Mouse (Mus musculus): ENCODE measurements around the gene Abhd17b. TPM values are rescaled to one million over a fixed set of nuclear protein-coding genes. Genes with fewer than 3 reads are reported as not detected.
"Not testable (repeated sequence)": the region's sequence is repeated elsewhere in the genome, so short reads cannot be mapped to it uniquely, and the experiment has no call there.

Gene Abhd17b
- polyA plus RNA-seq, 1 experiment from 2014 or later: 18.0 TPM

DNA sequence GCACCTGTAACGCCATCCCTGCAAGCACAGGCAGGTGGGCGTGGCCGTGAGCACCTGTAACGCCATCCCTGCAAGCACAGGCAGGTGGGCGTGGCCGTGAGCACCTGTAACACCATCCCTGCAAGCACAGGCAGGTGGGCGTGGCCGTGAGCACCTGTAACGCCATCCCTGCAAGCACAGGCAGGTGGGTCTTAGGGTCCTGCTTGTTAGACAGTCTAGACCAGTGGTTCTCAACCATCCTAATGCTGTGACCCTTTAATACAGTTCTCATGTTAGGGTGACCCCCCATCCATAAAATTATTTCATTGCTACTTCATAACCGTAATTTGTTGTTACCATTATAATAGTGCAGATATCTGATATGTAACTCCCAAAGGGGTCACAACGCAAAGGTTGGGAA lies 24.5 kb upstream of the Abhd17b start:
- H3K27me3 ChIP-seq (replicated peaks); H3K36me3 ChIP-seq; H3K4me2 ChIP-seq; H3K9ac ChIP-seq; ATAC-seq (ENCODE audit: extremely low read depth, insufficient number of reproducible peaks, low FRiP score, low TSS enrichment); H3K27ac ChIP-seq (replicated peaks); H3K9me3 ChIP-seq; H3K4me3 ChIP-seq: not testable (repeated sequence)
- WGBS: 46% methylated on average over 11 of the region's 11 CpGs
- H3K4me1 ChIP-seq: peaks cover 13% of the 10 kb centered on the region

GRCm38 (mm10) chr19:21629030-21629429 lies 24.0 kb upstream of the Abhd17b start:
- H3K36me3 ChIP-seq: no peaks in the 10 kb centered on the region
- H3K4me2 ChIP-seq: no peak overlapping the region
- H3K27me3 ChIP-seq (replicated peaks): no peaks in the 10 kb centered on the region
- H3K4me1 ChIP-seq: peaks cover 13% of the 10 kb centered on the region
- no peaks in the 10 kb centered on the region for H3K9me3 ChIP-seq
- WGBS: 88% methylated on average over 1 of the region's 1 CpGs
- ATAC-seq (ENCODE audit: extremely low read depth, insufficient number of reproducible peaks, low FRiP score, low TSS enrichment): no peak
- H3K4me3 ChIP-seq: no peak overlapping the region
- H3K27ac ChIP-seq (replicated peaks): no peak overlapping the region
- no peak overlapping the region for H3K9ac ChIP-seq

DNA sequence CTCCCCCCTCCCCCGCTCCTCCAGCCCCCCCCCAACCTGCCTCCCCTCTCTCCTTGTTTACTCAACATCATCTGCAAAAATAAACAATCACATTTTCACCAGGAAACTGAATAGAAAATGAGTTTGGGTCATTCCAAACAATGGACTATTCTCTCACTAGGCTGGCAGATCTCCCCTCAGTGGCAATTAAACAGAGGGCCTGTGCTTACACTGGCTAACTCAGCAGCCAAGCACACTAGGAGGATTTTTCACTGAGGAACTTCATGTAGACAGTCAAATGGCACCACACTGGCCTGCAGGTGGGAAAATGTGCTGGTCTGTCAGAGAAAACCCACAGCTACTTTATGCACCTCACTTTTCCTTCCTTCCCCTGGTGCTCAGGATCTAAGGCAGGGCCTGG lies 23.5 kb upstream of the Abhd17b start:
- no peak overlapping the region for H3K4me3 ChIP-seq
- WGBS: 36% methylated on average over 1 of the region's 1 CpGs
- H3K27me3 ChIP-seq (replicated peaks): no peaks in the 10 kb centered on the region
- no peaks in the 10 kb centered on the region for H3K9me3 ChIP-seq
- no peak overlapping the region for H3K27ac ChIP-seq (replicated peaks)
- no peak overlapping the region for H3K4me2 ChIP-seq
- peaks cover 13% of the 10 kb centered on the region for H3K4me1 ChIP-seq
- H3K9ac ChIP-seq: no peak overlapping the region
- ATAC-seq (ENCODE audit: extremely low read depth, insufficient number of reproducible peaks, low FRiP score, low TSS enrichment): no peak
- H3K36me3 ChIP-seq: no peaks in the 10 kb centered on the region

- ATAC-seq (ENCODE audit: extremely low read depth, insufficient number of reproducible peaks, low FRiP score, low TSS enrichment): no peak
- Histone ChIP-seq H3K9me3 (no peaks in the 10 kb centered on the region), H3K4me2 (no peak overlapping the region), H3K4me1 (peaks cover 13% of the 10 kb centered on the region), H3K9ac (no peak overlapping the region), H3K36me3 (no peaks in the 10 kb centered on the region), H3K4me3 (no peak overlapping the region), H3K27ac (replicated peaks) (peak overlapping the region; percentile 28; the same call in 1 of the 2 replicates), H3K27me3 (replicated peaks) (no peaks in the 10 kb centered on the region)
- WGBS: 48% methylated on average over 14 of the region's 14 CpGs
Measured at GRCm38 (mm10) chr19:21630656-21631331, 22.2 kb upstream of the Abhd17b start.

- WGBS: 82% methylated on average over 2 of the region's 2 CpGs
Measured at GRCm38 (mm10) chr19:21635406-21635805, 17.6 kb upstream of the Abhd17b start.

GRCm38 (mm10) chr19:21636907-21637306 lies 16.1 kb upstream of the Abhd17b start:
- WGBS: 80% methylated on average over 3 of the region's 3 CpGs
- Histone ChIP-seq H3K27ac (replicated peaks) (no peak overlapping the region), H3K4me1 (0 out of 2 replicates have a peak, but pooled peaks cover 2% of the 10 kb centered on the region), H3K27me3 (replicated peaks) (no peaks in the 10 kb centered on the region), H3K36me3 (no peaks in the 10 kb centered on the region; the same call in 1 of the 2 replicates), H3K4me2 (no peak overlapping the region), H3K4me3 (no peak overlapping the region), H3K9me3 (no peaks in the 10 kb centered on the region), H3K9ac (no peak overlapping the region)
- no peak for ATAC-seq (ENCODE audit: extremely low read depth, insufficient number of reproducible peaks, low FRiP score, low TSS enrichment)

More at GRCm38 (mm10) chr19:21635406-21635805, 17.6 kb upstream of the Abhd17b start:
- no peaks in the 10 kb centered on the region for H3K27me3 ChIP-seq (replicated peaks)
- H3K4me1 ChIP-seq: peaks cover 13% of the 10 kb centered on the region
- no peak overlapping the region for H3K4me2 ChIP-seq
- no peak overlapping the region for H3K9ac ChIP-seq
- no peaks in the 10 kb centered on the region for H3K9me3 ChIP-seq
- no peak overlapping the region for H3K4me3 ChIP-seq
- no peak for ATAC-seq (ENCODE audit: extremely low read depth, insufficient number of reproducible peaks, low FRiP score, low TSS enrichment)
- H3K36me3 ChIP-seq: no peaks in the 10 kb centered on the region; the same call in 1 of the 2 replicates
- no peak overlapping the region for H3K27ac ChIP-seq (replicated peaks)

DNA sequence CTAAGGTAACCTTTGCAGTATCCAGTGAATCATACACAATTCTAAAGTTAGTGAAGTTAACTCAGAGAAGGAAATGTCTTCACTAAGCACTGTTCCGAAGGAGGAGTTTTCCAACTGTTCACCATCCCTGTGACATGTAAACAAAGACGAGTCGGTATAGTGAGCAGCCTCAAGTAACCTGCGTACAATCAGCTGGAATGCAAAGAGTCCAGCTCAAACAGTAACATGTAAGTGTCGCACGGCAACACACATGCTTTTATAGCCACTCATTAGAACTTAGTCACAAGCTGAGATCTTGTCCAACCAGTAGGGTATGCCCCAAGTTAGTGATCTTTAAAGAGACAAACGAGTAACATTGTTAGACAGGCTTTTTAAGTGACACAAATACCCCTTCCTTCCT lies 15.3 kb upstream of the Abhd17b start:
- H3K27me3 ChIP-seq (replicated peaks): no peaks in the 10 kb centered on the region
- ATAC-seq (ENCODE audit: extremely low read depth, insufficient number of reproducible peaks, low FRiP score, low TSS enrichment): no peak
- no peak overlapping the region for H3K27ac ChIP-seq (replicated peaks)
- no peak overlapping the region for H3K4me2 ChIP-seq
- no peaks in the 10 kb centered on the region for H3K9me3 ChIP-seq
- no peak overlapping the region for H3K4me3 ChIP-seq
- H3K9ac ChIP-seq: no peak overlapping the region
- WGBS: 82% methylated on average over 7 of the region's 7 CpGs
- H3K4me1 ChIP-seq: 0 out of 2 replicates have a peak, but pooled peaks cover 2% of the 10 kb centered on the region
- no peaks in the 10 kb centered on the region; the same call in 1 of the 2 replicates for H3K36me3 ChIP-seq

DNA sequence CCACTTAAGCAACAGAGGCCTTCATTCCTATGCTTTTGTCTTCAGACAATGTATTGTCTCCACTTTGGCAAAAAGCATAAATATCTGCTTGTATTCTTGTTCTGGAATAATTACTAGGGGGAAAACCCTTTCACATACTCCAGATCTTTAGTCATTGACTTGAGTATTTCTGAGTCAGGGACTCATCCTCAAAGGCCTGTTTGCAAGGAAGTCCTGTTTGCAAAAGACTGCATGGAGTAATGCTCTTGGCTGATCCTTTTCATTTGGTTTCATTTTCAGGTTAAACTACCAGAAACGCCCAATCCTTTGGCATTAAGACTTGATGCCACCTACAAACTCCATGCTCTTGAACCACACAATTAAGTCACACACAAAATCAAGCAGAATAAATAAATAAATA lies 9.1 kb upstream of the Abhd17b start:
- H3K27ac ChIP-seq (replicated peaks): no peak overlapping the region
- 75% methylated on average over 1 of the region's 1 CpGs for WGBS
- H3K27me3 ChIP-seq (replicated peaks): no peaks in the 10 kb centered on the region

DNA sequence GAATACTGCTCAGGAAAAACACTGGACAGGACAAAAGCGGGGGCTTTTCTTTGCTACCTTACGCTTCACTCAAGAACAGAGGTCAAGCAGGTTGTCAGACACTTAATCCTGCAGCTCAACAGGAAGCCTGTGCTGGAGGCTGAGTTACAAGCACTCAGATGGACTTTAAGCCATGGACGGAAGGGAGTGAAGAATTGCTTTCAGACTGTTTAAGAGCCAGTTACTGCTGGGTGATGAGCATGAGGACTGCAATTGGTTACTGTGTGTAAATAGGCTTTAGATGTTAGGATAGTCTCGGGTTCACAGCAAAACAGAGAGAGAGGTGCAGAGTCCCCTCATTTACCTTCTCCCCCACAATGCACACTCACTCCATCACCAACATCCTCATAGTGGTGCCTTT lies 7.7 kb upstream of the Abhd17b start:
- Histone ChIP-seq H3K27ac (replicated peaks) (no peak overlapping the region), H3K27me3 (replicated peaks) (no peaks in the 10 kb centered on the region), H3K9ac (no peak overlapping the region), H3K36me3 (no peaks in the 10 kb centered on the region), H3K4me1 (peaks cover 20% of the 10 kb centered on the region), H3K9me3 (no peaks in the 10 kb centered on the region), H3K4me3 (no peak overlapping the region), H3K4me2 (no peak overlapping the region)
- WGBS: 66% methylated on average over 4 of the region's 4 CpGs
- no peak for ATAC-seq (ENCODE audit: extremely low read depth, insufficient number of reproducible peaks, low FRiP score, low TSS enrichment)

More for the DNA sequence above, 9.1 kb upstream of the Abhd17b start:
- Histone ChIP-seq H3K9ac (no peak overlapping the region), H3K36me3 (no peaks in the 10 kb centered on the region), H3K4me3 (no peak overlapping the region), H3K4me2 (no peak overlapping the region), H3K4me1 (peaks cover 20% of the 10 kb centered on the region), H3K9me3 (no peaks in the 10 kb centered on the region)
- no peak for ATAC-seq (ENCODE audit: extremely low read depth, insufficient number of reproducible peaks, low FRiP score, low TSS enrichment)

GRCm38 (mm10) chr19:21646142-21646541 lies 6.8 kb upstream of the Abhd17b start:
- Histone ChIP-seq H3K9me3 (no peaks in the 10 kb centered on the region), H3K27me3 (replicated peaks) (no peaks in the 10 kb centered on the region), H3K4me1 (peaks cover 21% of the 10 kb centered on the region), H3K4me2 (no peak overlapping the region), H3K27ac (replicated peaks) (no peak overlapping the region), H3K4me3 (no peak overlapping the region), H3K36me3 (no peaks in the 10 kb centered on the region), H3K9ac (no peak overlapping the region)
- WGBS: 66% methylated on average over 6 of the region's 6 CpGs
- ATAC-seq (ENCODE audit: extremely low read depth, insufficient number of reproducible peaks, low FRiP score, low TSS enrichment): no peak

DNA sequence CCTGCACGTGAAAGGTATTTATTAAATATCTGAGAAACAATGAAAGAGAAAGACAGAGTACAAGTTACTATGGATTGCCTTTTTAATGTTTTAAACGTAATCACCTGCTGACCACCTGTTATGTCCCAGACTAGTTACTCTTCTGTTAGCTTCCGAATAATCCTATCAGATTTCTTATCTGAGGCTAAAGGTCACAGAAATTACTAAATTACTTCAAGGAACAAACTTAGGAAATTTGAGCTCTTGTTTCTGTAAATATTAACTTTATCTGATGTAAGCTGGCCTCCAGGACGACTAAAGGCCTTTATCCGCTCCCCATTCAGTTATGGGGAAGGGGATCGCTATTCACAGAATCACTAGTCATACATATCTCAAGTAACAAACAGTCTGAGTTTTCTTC lies 1.3 kb upstream of the Abhd17b start:
- Histone ChIP-seq H3K9me3 (no peaks in the 10 kb centered on the region), H3K27ac (replicated peaks) (peak overlapping the region; percentile 99; the same call in 1 of the 2 replicates), H3K27me3 (replicated peaks) (no peaks in the 10 kb centered on the region), H3K9ac (peak overlapping the region; percentile 99), H3K4me2 (peak overlapping the region; percentile 82), H3K4me3 (peak overlapping the region; percentile 92), H3K4me1 (peaks cover 38% of the 10 kb centered on the region), H3K36me3 (no peaks in the 10 kb centered on the region)
- 48% methylated on average over 6 of the region's 6 CpGs for WGBS
- no peak for ATAC-seq (ENCODE audit: extremely low read depth, insufficient number of reproducible peaks, low FRiP score, low TSS enrichment)

Data from heart, embryonic 13.5 days (tissue).